Mouse (Mus musculus) bone marrow macrophage, adult 2 months (primary cell): Measurements from ENCODE around the gene Asb15.

Experiments used
- CTCF ChIP-seq: IDR thresholded peaks from 2 replicates; pipeline ENCODE4 v1.5.1; 2012; ENCODE audit warnings: low read depth, mild to moderate bottlenecking, low read length, moderate library complexity
- POLR2A ChIP-seq: IDR thresholded peaks from 2 replicates; pipeline ENCODE4 v1.6.1; 2012; ENCODE audit warnings: mild to moderate bottlenecking, low read depth, low read length, borderline replicate concordance

GRCm38 (mm10) chr6:24591525-24592218 is 63.7 kb downstream of the Asb15 start:
- no peak for TF ChIP-seq CTCF
- TF ChIP-seq POLR2A: no peak
